Mouse (Mus musculus): ENCODE data around the gene Fam222b. TPM values are rescaled to one million over a fixed set of nuclear protein-coding genes. Genes with fewer than 3 reads are reported as not detected.

Gene Fam222b
- polyA plus RNA-seq, 1 experiment from 2014 or later: 13.3 TPM

DNA sequence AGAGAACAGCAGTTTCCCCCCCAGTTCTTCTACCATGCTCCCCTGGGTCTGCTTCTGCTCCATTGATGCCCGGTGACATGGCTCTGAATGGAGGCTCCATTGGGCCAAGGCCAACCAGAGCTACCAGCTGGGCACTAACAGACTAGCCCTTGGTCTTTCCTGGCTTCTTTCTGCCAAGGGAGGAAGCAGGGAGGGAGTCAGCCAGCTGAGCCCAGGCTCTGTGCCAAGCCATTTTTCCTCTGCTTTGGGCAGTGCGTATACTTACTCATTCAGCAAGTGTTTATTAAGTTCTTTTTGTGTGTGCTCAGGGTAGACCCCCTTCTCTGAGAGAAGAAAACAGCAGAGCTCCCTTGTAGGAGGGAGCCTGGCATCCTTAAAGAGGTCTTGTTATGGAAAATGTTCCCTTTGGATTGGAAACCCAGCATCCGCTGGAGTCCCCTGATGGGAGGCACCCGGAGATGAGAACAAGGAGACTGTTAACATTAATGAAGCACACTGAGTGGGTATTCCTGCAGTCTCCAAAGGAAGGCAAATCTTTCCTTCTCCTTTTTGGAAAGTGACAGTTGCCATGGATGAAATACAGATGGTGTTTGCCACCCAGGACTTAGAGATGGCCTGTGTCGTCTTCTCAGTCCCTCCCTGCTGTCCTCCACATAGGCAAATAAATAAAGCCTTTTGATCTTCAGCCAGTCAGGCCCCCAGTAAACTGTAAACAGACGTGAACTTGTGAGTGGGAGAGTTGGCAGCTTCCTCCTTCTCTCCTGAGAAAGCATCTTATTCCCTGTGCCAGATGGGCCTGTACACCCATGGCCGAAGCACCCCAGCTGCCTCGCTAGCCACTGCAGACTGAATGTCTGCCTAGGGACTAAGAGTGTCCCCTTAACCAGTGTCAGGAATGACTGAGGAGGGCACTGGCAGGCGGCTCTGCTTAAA lies 58.1 kb downstream of the Fam222b start:
- no peak for DNase-seq (ENCODE audit: low spot score)
- 56% methylated on average over 9 of the region's 9 CpGs for WGBS
- Histone ChIP-seq H3K9me3 (replicated peaks; ENCODE audit: low read length) (no peaks in the 10 kb centered on the region), H3K9ac (ENCODE audit: low read depth, low read length) (no peak overlapping the region), H3K27ac (no peak overlapping the region), H3K4me2 (ENCODE audit: low read length) (no peak overlapping the region), H3K4me1 (replicated peaks; ENCODE audit: insufficient read depth, low read length) (no peaks in the 10 kb centered on the region), H3K27me3 (ENCODE audit: insufficient read depth, low read length) (no peaks in the 10 kb centered on the region), H3K4me3 (replicated peaks; ENCODE audit: low read depth, low read length) (no peak overlapping the region), H3K36me3 (ENCODE audit: insufficient read depth, low read length) (peaks cover 21% of the 10 kb centered on the region)
- no peak for ATAC-seq (replicated peaks; ENCODE audit: low FRiP score, low read depth)
- TF ChIP-seq CTCF (IDR thresholded peaks at IDR 0.05; ENCODE audit: low read depth): no peak

DNA sequence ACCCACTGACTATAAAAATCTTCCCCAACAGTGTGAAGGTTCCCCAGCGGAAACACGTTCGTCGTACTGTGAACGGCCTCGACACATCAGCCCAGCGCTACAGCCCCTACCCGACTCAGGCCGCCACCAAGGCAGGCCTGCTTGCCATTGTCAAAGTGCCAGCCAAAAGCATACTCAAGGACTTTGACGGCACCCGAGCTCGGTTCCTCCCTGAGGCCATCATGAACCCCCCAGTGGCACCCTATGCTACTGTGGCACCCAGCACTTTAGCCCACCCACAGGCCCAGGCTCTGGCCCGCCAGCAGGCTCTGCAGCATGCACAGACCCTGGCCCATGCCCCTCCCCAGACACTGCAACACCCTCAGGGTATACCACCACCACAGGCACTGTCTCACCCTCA lies 59.3 kb downstream of the Fam222b start:
- Histone ChIP-seq H3K4me2 (ENCODE audit: low read length) (no peak overlapping the region), H3K9me3 (replicated peaks; ENCODE audit: low read length) (no peaks in the 10 kb centered on the region), H3K27ac (no peak overlapping the region), H3K4me1 (replicated peaks; ENCODE audit: insufficient read depth, low read length) (no peaks in the 10 kb centered on the region), H3K4me3 (replicated peaks; ENCODE audit: low read depth, low read length) (no peak overlapping the region), H3K9ac (ENCODE audit: low read depth, low read length) (no peak overlapping the region), H3K27me3 (ENCODE audit: insufficient read depth, low read length) (no peaks in the 10 kb centered on the region), H3K36me3 (ENCODE audit: insufficient read depth, low read length) (peaks cover 26% of the 10 kb centered on the region)
- no peak for DNase-seq (ENCODE audit: low spot score)
- no peak for TF ChIP-seq CTCF (IDR thresholded peaks at IDR 0.05; ENCODE audit: low read depth)
- WGBS: 76% methylated on average over 13 of the region's 13 CpGs
- peak; percentile 38; the same call in 1 of the 2 replicates for ATAC-seq (replicated peaks; ENCODE audit: low FRiP score, low read depth)

DNA sequence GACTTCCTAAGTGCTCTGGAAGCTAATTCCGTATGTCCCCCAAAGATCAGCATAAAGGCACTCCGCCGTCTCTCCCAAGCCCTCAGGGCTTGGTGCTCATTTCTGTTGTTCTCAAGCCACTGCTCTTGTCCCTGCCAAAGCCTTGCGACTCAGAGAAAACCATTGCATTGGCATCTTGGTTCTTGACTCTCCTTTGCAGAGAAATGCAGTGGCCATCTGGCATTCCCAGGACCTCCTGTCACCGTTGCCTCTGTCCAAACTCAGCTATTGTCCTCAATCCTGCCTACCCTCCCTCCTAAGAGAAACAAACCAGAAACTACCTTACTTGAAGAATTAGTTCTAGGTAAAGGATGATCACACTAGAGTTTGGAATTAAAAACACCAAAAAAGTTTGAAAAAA lies 61.2 kb downstream of the Fam222b start:
- Histone ChIP-seq H3K27ac (no peak overlapping the region), H3K9me3 (replicated peaks; ENCODE audit: low read length) (no peaks in the 10 kb centered on the region), H3K4me1 (replicated peaks; ENCODE audit: insufficient read depth, low read length) (peaks cover 5% of the 10 kb centered on the region; the same call in 1 of the 2 replicates), H3K4me3 (replicated peaks; ENCODE audit: low read depth, low read length) (no peak overlapping the region), H3K36me3 (ENCODE audit: insufficient read depth, low read length) (peaks cover 37% of the 10 kb centered on the region), H3K4me2 (ENCODE audit: low read length) (no peak overlapping the region), H3K27me3 (ENCODE audit: insufficient read depth, low read length) (no peaks in the 10 kb centered on the region), H3K9ac (ENCODE audit: low read depth, low read length) (no peak overlapping the region)
- WGBS: 86% methylated on average over 5 of the region's 5 CpGs
- DNase-seq (ENCODE audit: low spot score) (no peak), ATAC-seq (replicated peaks; ENCODE audit: low FRiP score, low read depth) (no peak)
- TF ChIP-seq CTCF (IDR thresholded peaks at IDR 0.05; ENCODE audit: low read depth): no peak

DNA sequence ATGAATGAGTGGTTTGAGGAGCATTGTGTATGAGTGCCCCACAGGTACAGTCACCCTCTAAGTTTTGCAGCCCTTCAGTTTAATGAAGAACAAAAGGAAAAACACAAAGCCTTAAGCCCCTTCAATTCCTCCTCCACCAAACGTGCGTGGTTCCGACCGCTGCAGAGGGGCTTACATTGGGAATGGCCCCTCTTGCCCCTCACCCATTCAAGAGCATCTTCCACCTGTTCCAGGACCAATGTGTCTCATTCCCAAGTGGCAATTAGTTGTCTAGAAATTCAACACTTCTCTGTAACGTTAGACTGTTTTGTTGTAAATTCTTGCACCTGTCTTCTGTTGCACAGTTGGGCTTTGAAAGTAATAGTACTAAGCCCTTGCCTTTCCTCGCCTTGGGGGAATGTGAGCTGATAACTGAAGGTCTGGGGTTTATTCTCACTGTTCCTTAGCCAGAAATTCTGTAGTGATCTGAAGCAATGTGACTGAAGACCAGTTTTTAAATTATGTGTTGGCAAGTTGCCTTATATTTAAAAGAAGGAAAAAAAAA lies 61.8 kb downstream of the Fam222b start:
- DNase-seq (ENCODE audit: low spot score): no peak
- Histone ChIP-seq H3K27me3 (ENCODE audit: insufficient read depth, low read length) (no peaks in the 10 kb centered on the region), H3K4me1 (replicated peaks; ENCODE audit: insufficient read depth, low read length) (peaks cover 5% of the 10 kb centered on the region; the same call in 1 of the 2 replicates), H3K9me3 (replicated peaks; ENCODE audit: low read length) (no peaks in the 10 kb centered on the region), H3K4me3 (replicated peaks; ENCODE audit: low read depth, low read length) (no peak overlapping the region), H3K9ac (ENCODE audit: low read depth, low read length) (no peak overlapping the region), H3K4me2 (ENCODE audit: low read length) (no peak overlapping the region), H3K36me3 (ENCODE audit: insufficient read depth, low read length) (peaks cover 42% of the 10 kb centered on the region), H3K27ac (no peak overlapping the region)
- no peak for TF ChIP-seq CTCF (IDR thresholded peaks at IDR 0.05; ENCODE audit: low read depth)
- no peak for ATAC-seq (replicated peaks; ENCODE audit: low FRiP score, low read depth)
- 60% methylated on average over 6 of the region's 6 CpGs for WGBS

DNA sequence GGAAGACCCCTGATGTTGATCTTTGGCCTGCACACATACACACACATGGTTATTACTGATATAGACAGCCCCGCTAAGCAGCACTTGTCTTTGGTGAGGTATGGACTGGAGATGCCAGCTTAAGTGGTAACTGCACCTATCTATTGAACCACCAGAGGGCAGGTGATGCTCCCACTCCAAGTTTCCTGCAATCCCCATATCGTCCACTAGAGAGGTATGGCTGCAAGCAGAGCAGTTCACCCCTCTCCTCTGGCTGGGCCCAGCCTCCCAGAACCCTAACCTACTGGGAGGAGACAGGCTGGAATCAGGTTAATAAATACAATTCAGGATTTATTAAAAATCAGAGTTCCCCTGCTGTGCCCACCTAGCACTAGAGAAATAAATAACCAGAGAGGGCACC lies 64.6 kb downstream of the Fam222b start:
- H3K27ac ChIP-seq: no peak overlapping the region
- H3K36me3 ChIP-seq (ENCODE audit: insufficient read depth, low read length): peaks cover 43% of the 10 kb centered on the region
- WGBS: 29% methylated on average over 2 of the region's 2 CpGs
- DNase-seq (ENCODE audit: low spot score) (peak; percentile 96), ATAC-seq (replicated peaks; ENCODE audit: low FRiP score, low read depth) (peak; percentile 63)
- H3K4me2 ChIP-seq (ENCODE audit: low read length): no peak overlapping the region
- no peak overlapping the region for H3K4me3 ChIP-seq (replicated peaks; ENCODE audit: low read depth, low read length)
- peak; percentile 99 for TF ChIP-seq CTCF (IDR thresholded peaks at IDR 0.05; ENCODE audit: low read depth)
- H3K4me1 ChIP-seq (replicated peaks; ENCODE audit: insufficient read depth, low read length): peaks cover 24% of the 10 kb centered on the region; the same call in 1 of the 2 replicates
- H3K9me3 ChIP-seq (replicated peaks; ENCODE audit: low read length): no peaks in the 10 kb centered on the region
- no peak overlapping the region for H3K9ac ChIP-seq (ENCODE audit: low read depth, low read length)
- no peaks in the 10 kb centered on the region for H3K27me3 ChIP-seq (ENCODE audit: insufficient read depth, low read length)

DNA sequence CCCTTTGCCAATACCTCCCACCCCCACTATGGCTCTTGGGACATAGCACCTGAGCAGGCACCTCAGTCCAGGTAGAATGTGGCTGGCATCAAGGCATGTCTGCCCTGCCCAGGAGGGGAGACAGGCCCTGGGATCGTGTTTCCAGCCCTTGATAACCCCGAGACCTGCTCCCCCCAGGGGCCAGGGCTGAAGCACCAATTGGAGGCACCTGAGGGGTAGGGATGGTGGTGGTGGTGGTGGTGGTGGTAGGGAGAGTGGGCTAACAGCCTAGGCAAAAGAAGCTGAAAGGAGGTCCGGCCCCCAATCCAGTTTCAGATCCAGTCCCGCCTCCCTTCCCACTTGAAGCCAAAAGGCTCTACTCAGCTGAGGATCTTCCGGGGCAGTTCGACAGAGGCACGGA lies 65.1 kb downstream of the Fam222b start:
- no peak overlapping the region for H3K9ac ChIP-seq (ENCODE audit: low read depth, low read length)
- H3K4me2 ChIP-seq (ENCODE audit: low read length): no peak overlapping the region
- H3K27me3 ChIP-seq (ENCODE audit: insufficient read depth, low read length): no peaks in the 10 kb centered on the region
- H3K36me3 ChIP-seq (ENCODE audit: insufficient read depth, low read length): peaks cover 39% of the 10 kb centered on the region
- H3K4me3 ChIP-seq (replicated peaks; ENCODE audit: low read depth, low read length): no peak overlapping the region
- TF ChIP-seq CTCF (IDR thresholded peaks at IDR 0.05; ENCODE audit: low read depth): no peak
- H3K4me1 ChIP-seq (replicated peaks; ENCODE audit: insufficient read depth, low read length): peaks cover 24% of the 10 kb centered on the region; the same call in 1 of the 2 replicates
- DNase-seq (ENCODE audit: low spot score) (no peak), ATAC-seq (replicated peaks; ENCODE audit: low FRiP score, low read depth) (no peak)
- 53% methylated on average over 7 of the region's 7 CpGs for WGBS
- H3K27ac ChIP-seq: no peak overlapping the region
- no peaks in the 10 kb centered on the region for H3K9me3 ChIP-seq (replicated peaks; ENCODE audit: low read length)

Data from kidney, postnatal 0 days (tissue).